19 mouse cellular contexts compared by ENCODE assay signal in the genomic region with DNA sequence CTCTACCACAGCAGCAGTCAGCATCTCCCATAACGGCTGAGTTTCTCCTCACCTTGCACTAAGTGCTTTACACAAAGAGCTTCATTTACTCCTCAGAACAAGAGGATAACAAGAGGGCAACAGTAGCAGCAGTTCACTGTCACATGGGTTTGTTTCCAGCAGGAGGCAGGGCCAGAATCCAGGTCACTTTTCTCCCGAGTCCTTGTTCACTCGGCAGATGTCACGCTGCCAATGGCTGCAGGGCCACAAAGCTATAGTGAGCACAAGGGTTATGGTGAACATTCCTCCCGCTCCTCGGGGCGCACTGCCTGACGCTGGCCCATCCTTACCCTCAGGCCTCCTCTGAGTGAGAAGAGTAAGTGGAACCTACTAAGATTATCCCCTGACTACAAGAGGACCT. TPM values are rescaled to one million over a fixed set of nuclear protein-coding genes. Genes with fewer than 3 reads are reported as not detected.
A peak's percentile ranks its signal among the peaks of the same experiment; 100 is the strongest.
DNase-seq lines count a peak whose midpoint lies in the region; ATAC-seq lines count a peak whose summit lies in the region.
"Had no signal": no experiment of that assay in that cellular context is flagged by ENCODE, and none has a peak within 500 bp of the region (broad histone marks: within the 10 kb centered on the region; RNA-seq: fewer than 3 reads in every experiment).

No protein-coding gene starts in this region.

- no peak for ATAC-seq in granulocyte monocyte progenitor cell, adult 5-6 weeks (replicated peaks; ENCODE audit: poor library complexity, severe bottlenecking)
- ATAC-seq: CD4-positive, CD25-positive, alpha-beta regulatory T cell, adult 4 months; forebrain, embryonic 15.5 days; hindbrain, embryonic 16.5 days; intestine, embryonic 16.5 days; lung, postnatal 0 days had no signal

- DNase-seq in adrenal gland, postnatal 14 days: peak; percentile 39
- no peak for DNase-seq in adrenal gland, postnatal 4 days (ENCODE audit: low spot score in 2 of 2)
- DNase-seq in heart, adult 18-20 months: peak; percentile 43 to 51
- no peak for DNase-seq in heart, postnatal 4 days
- DNase-seq in retina, postnatal 1 day: peak; percentile 46
- no peak for DNase-seq in retina, embryonic 14.5 days (ENCODE audit: low spot score)
- DNase-seq: gastrocnemius, postnatal 25 days; kidney, postnatal 10 days; thymus, postnatal 25 days had no signal

RNA-seq across cellular contexts. Expression of a gene that starts 17.7 kb away (rescaled TPM):
- total RNA-seq in adrenal gland, postnatal 14 days (2021): not detected in 2 replicates
- total RNA-seq in adrenal gland, postnatal 4 days (2021): not detected
- total RNA-seq in heart, adult 18-20 months (2021): not detected
- not detected for total RNA-seq in heart, postnatal 4 days (2021)
- not detected in 2 replicates for total RNA-seq in granulocyte monocyte progenitor cell, adult 5-6 weeks (2014; fragmentation: Nextera tagmentation)
- total RNA-seq in granulocyte monocyte progenitor cell, adult 5-6 weeks (2017): not detected in 2 replicates
- total RNA-seq: ES-E14; gastrocnemius, postnatal 25 days; hematopoietic stem cell, adult 5-6 weeks; left cerebral cortex, postnatal 25 days; megakaryocyte progenitor cell, adult 5-6 weeks had no signal

RNA-seq across cellular contexts. Expression of a gene that starts 21.8 kb away (rescaled TPM):
- 0.07 and 0.08 TPM in 2 replicates for total RNA-seq in adrenal gland, postnatal 14 days (2021)
- under 1 TPM; 0.17 to 0.22 TPM for total RNA-seq in adrenal gland, postnatal 4 days (2021)
- not detected for total RNA-seq in heart, adult 18-20 months (2021)
- total RNA-seq in heart, postnatal 4 days (2021): under 1 TPM; 0.05 to 0.07 TPM
- total RNA-seq in granulocyte monocyte progenitor cell, adult 5-6 weeks (2014; fragmentation: Nextera tagmentation): not detected in 2 replicates
- not detected in 2 replicates for total RNA-seq in granulocyte monocyte progenitor cell, adult 5-6 weeks (2017)
- total RNA-seq: hematopoietic stem cell, adult 5-6 weeks had no signal

Comparison
In these comparisons a context has a peak if more than half of its experiments do, and no peak if none do; other contexts are left out.
1. DNase-seq: peak in adrenal gland, postnatal 14 days (single experiment), heart, adult 18-20 months (2 of 2) and retina, postnatal 1 day (single experiment); none in adrenal gland, postnatal 4 days (0 of 2), heart, postnatal 4 days (single experiment) and retina, embryonic 14.5 days (single experiment).